Mouse (Mus musculus) heart, embryonic 14.5 days (tissue): ENCODE measurements around the gene Fam110a. TPM values are rescaled to one million over a fixed set of nuclear protein-coding genes. Genes with fewer than 3 reads are reported as not detected.

Experiments used
- ATAC-seq: fragments of 200-750 bp; cut with Nextera tagmentation; 2 replicates; pipeline ENCODE4 v1.8.0; 2017; ENCODE audit warnings: low read depth, moderate TSS enrichment; ENCODE audit not compliant: insufficient number of reproducible peaks, insufficient read depth, low FRiP score
- H3K27ac ChIP-seq, 2 experiments: fragments of 200-500 bp in 1 of 2; fragments of 300-500 bp in 1 of 2; sonication (generic) in 1 of 2; replicated peaks in 1 of 2; 2 replicates each; pipeline ENCODE4 v1.5.1; 2012 to 2014; ENCODE audit warnings: low read depth in 2 of 2, low read length in 2 of 2, control low read depth in 1 of 2, mild to moderate bottlenecking in 1 of 2, mixed read lengths in 1 of 2; ENCODE audit not compliant: control insufficient read depth in 1 of 2, insufficient read depth in 1 of 2
- H3K27me3 ChIP-seq: fragments of 300-500 bp; sonication (generic); 2 replicates; pipeline ENCODE4 v1.6.1; 2014; ENCODE audit warnings: mild to moderate bottlenecking, low read length, control low read depth; ENCODE audit not compliant: control insufficient read depth, insufficient read depth
- H3K36me3 ChIP-seq: fragments of 300-500 bp; sonication (generic); 2 replicates; pipeline ENCODE4 v1.6.1; 2014; ENCODE audit warnings: mild to moderate bottlenecking, control low read depth, low read length, mixed read lengths; ENCODE audit not compliant: control insufficient read depth, insufficient read depth
- H3K4me1 ChIP-seq, 2 experiments: fragments of 200-500 bp in 1 of 2; fragments of 300-500 bp in 1 of 2; sonication (generic) in 1 of 2; 2 replicates each; pipeline ENCODE4 v1.6.1; 2012 to 2014; ENCODE audit warnings: low read length in 2 of 2, control low read depth in 1 of 2, mixed read lengths in 1 of 2; ENCODE audit not compliant: control insufficient read depth in 2 of 2, insufficient read depth in 2 of 2
- H3K4me2 ChIP-seq: fragments of 300-500 bp; sonication (generic); 2 replicates; pipeline ENCODE4 v1.6.1; 2014; ENCODE audit warnings: mild to moderate bottlenecking, low read length
- H3K4me3 ChIP-seq, 2 experiments: fragments of 200-500 bp in 1 of 2; fragments of 300-500 bp in 1 of 2; sonication (generic) in 1 of 2; 2 replicates each; pipeline ENCODE4 v1.5.1; 2012 to 2014; ENCODE audit warnings: low read length in 2 of 2, mild to moderate bottlenecking in 2 of 2, control low read depth in 1 of 2, low read depth in 1 of 2, moderate library complexity in 1 of 2; ENCODE audit not compliant: control insufficient read depth in 1 of 2, insufficient read depth in 1 of 2
- H3K9ac ChIP-seq: fragments of 300-500 bp; sonication (generic); 2 replicates; pipeline ENCODE4 v1.6.1; 2014; ENCODE audit warnings: mild to moderate bottlenecking, low read length
- H3K9me3 ChIP-seq: fragments of 300-500 bp; sonication (generic); 2 replicates; pipeline ENCODE4 v1.6.1; 2016; ENCODE audit warnings: low read length, control low read depth; ENCODE audit not compliant: control insufficient read depth
- WGBS: fragments of 180-500 bp; shearing (Covaris S2); extraction: QIAGEN DNeasy Blood & Tissue Kit; methylation state at CpG from one replicate; pipeline ENCODE4 v1.1.7; 2014; 5-methylcytosine and 5-hydroxymethylcytosine counted together
- polyA plus RNA-seq: library from polyadenylated mRNA; unstranded; fragments of >200 nt; fragmentation: Nextera tagmentation; extraction: Ambion mirVana; gene quantifications from 2 replicates; pipeline ENCODE4 v1.2.1, GENCODE M21; 2014

Gene Fam110a
- polyA plus RNA-seq, 1 experiment from 2014 or later: 8.3 TPM

- Histone ChIP-seq H3K9me3 (no peaks in the 10 kb centered on the region), H3K4me1 (peaks cover 4 to 6% of the 10 kb centered on the region in 2 experiments; a peak in 2 of 4 replicates), H3K4me2 (peak within 1 kb of the TSS; percentile 45), H3K27me3 (peaks cover 80% of the 10 kb centered on the region), H3K27ac (no peak within 1 kb of the TSS), H3K4me3 (peak within 1 kb of the TSS in 1 of 2 experiments; percentile 1; a peak in 1 of 4 replicates), H3K36me3 (no peaks in the 10 kb centered on the region), H3K9ac (no peak within 1 kb of the TSS)
- peak; percentile 19; the same call in 1 of the 2 replicates for ATAC-seq
- WGBS: 7% methylated on average over 35 of the region's 35 CpGs
These were observed 16.5 kb upstream of the Fam110a start, which contains the start of gene Slc52a3 for GRCm38 (mm10) chr2:151996229-151997189. Gene Slc52a3 (plus strand): TSS chr2:151996511.

GRCm38 (mm10) chr2:151994350-151995122, 14.5 kb upstream of the Fam110a start:
- Histone ChIP-seq H3K9me3 (no peaks in the 10 kb centered on the region), H3K36me3 (no peaks in the 10 kb centered on the region), H3K27me3 (peaks cover 66% of the 10 kb centered on the region), H3K4me1 (peaks cover under 1 to 6% of the 10 kb centered on the region in 2 experiments; a peak in 2 of 4 replicates), H3K27ac (no peak overlapping the region), H3K4me2 (peak overlapping the region; percentile 56), H3K9ac (no peak overlapping the region), H3K4me3 (0 out of 4 replicates have a peak overlapping the region, but pooled peaks of 1 of the 2 experiments have one; percentile 14)
- 7% methylated on average over 22 of the region's 22 CpGs for WGBS
- no peak for ATAC-seq

GRCm38 (mm10) chr2:151991446-151991845, 11.4 kb upstream of the Fam110a start:
- Histone ChIP-seq H3K9ac (no peak overlapping the region), H3K4me1 (peaks cover 0 to 3% of the 10 kb centered on the region in 2 experiments; a peak in 2 of 4 replicates), H3K36me3 (no peaks in the 10 kb centered on the region), H3K4me3 (no peak overlapping the region), H3K4me2 (no peak overlapping the region), H3K27ac (no peak overlapping the region), H3K9me3 (no peaks in the 10 kb centered on the region), H3K27me3 (peaks cover 46% of the 10 kb centered on the region)
- no peak for ATAC-seq
- WGBS: 31% methylated on average over 5 of the region's 5 CpGs

GRCm38 (mm10) chr2:151990985-151991394, 11.0 kb upstream of the Fam110a start:
- Histone ChIP-seq H3K27me3 (peaks cover 42% of the 10 kb centered on the region), H3K4me1 (peaks cover 0 to 2% of the 10 kb centered on the region in 2 experiments; a peak in 1 of 4 replicates), H3K36me3 (no peaks in the 10 kb centered on the region), H3K4me2 (no peak overlapping the region), H3K4me3 (no peak overlapping the region), H3K9me3 (no peaks in the 10 kb centered on the region), H3K27ac (no peak overlapping the region), H3K9ac (no peak overlapping the region)
- 35% methylated on average over 1 of the region's 1 CpGs for WGBS
- ATAC-seq: 0 out of 2 replicates have a peak, but pooled peaks have one; percentile 24

- Histone ChIP-seq H3K27me3 (peaks cover 30% of the 10 kb centered on the region), H3K9ac (no peak overlapping the region), H3K4me2 (no peak overlapping the region), H3K9me3 (no peaks in the 10 kb centered on the region), H3K36me3 (no peaks in the 10 kb centered on the region), H3K27ac (no peak overlapping the region), H3K4me1 (no peaks in the 10 kb centered on the region), H3K4me3 (no peak overlapping the region)
- 46% methylated on average over 2 of the region's 2 CpGs for WGBS
- ATAC-seq: no peak
These were observed 9.0 kb upstream of the Fam110a start for GRCm38 (mm10) chr2:151988978-151989377.

- 70% methylated on average over 8 of the region's 8 CpGs for WGBS
- no peak overlapping the region for H3K27ac ChIP-seq
These were observed 6.9 kb upstream of the Fam110a start for GRCm38 (mm10) chr2:151986958-151987357.

GRCm38 (mm10) chr2:151985426-151986172, 5.6 kb upstream of the Fam110a start:
- Histone ChIP-seq H3K4me1 (no peaks in the 10 kb centered on the region; a peak in 1 of 4 replicates), H3K4me3 (no peak overlapping the region), H3K36me3 (no peaks in the 10 kb centered on the region), H3K9me3 (no peaks in the 10 kb centered on the region), H3K27me3 (peaks cover 7% of the 10 kb centered on the region; the same call in 1 of the 2 replicates), H3K4me2 (no peak overlapping the region), H3K27ac (no peak overlapping the region), H3K9ac (no peak overlapping the region)
- 52% methylated on average over 7 of the region's 7 CpGs for WGBS
- no peak for ATAC-seq

More at GRCm38 (mm10) chr2:151986958-151987357, 6.9 kb upstream of the Fam110a start:
- Histone ChIP-seq H3K4me1 (no peaks in the 10 kb centered on the region), H3K4me2 (no peak overlapping the region), H3K9ac (no peak overlapping the region), H3K4me3 (no peak overlapping the region), H3K36me3 (no peaks in the 10 kb centered on the region), H3K27me3 (peaks cover 15% of the 10 kb centered on the region), H3K9me3 (no peaks in the 10 kb centered on the region)
- ATAC-seq: no peak
